Mouse (Mus musculus) lung, embryonic 16.5 days (tissue): ENCODE measurements around the gene Stam2. TPM values are rescaled to one million over a fixed set of nuclear protein-coding genes. Genes with fewer than 3 reads are reported as not detected.

Experiments used
- ATAC-seq: fragments of 200-750 bp; cut with Nextera tagmentation; 2 replicates; pipeline ENCODE4 v1.8.0; 2017; ENCODE audit warnings: low read depth, mild to moderate bottlenecking, moderate library complexity
- H3K27ac ChIP-seq: fragments of 300-500 bp; sonication (generic); 2 replicates; pipeline ENCODE4 v1.5.1; 2014; ENCODE audit warnings: mild to moderate bottlenecking, control low read depth, low read length
- H3K27me3 ChIP-seq: fragments of 300-500 bp; sonication (generic); 2 replicates; pipeline ENCODE4 v1.6.1; 2014; ENCODE audit warnings: low read depth, low read length, mixed read lengths; ENCODE audit not compliant: control insufficient read depth, insufficient read depth
- H3K36me3 ChIP-seq: fragments of 300-500 bp; sonication (generic); 2 replicates; pipeline ENCODE4 v1.6.1; 2014; ENCODE audit warnings: low read length; ENCODE audit not compliant: control insufficient read depth, insufficient read depth
- H3K4me1 ChIP-seq: fragments of 300-500 bp; sonication (generic); replicated peaks from 2 replicates; pipeline ENCODE4 v1.6.1; 2014; ENCODE audit warnings: low read length, mixed read lengths; ENCODE audit not compliant: control insufficient read depth, insufficient read depth
- H3K4me2 ChIP-seq: fragments of 300-500 bp; sonication (generic); 2 replicates; pipeline ENCODE4 v1.6.1; 2014; ENCODE audit warnings: low read depth, low read length, control low read depth
- H3K4me3 ChIP-seq: fragments of 300-500 bp; sonication (generic); 2 replicates; pipeline ENCODE4 v1.5.1; 2014; ENCODE audit warnings: mild to moderate bottlenecking, low read length, control low read depth
- H3K9ac ChIP-seq: fragments of 300-500 bp; sonication (generic); 2 replicates; pipeline ENCODE4 v1.6.1; 2014; ENCODE audit warnings: low read length, control low read depth
- H3K9me3 ChIP-seq: fragments of 300-500 bp; sonication (generic); 2 replicates; pipeline ENCODE4 v1.6.1; 2016; ENCODE audit warnings: low read length; ENCODE audit not compliant: control insufficient read depth
- WGBS: fragments of 180-500 bp; shearing (Covaris S2); extraction: QIAGEN DNeasy Blood & Tissue Kit; methylation state at CpG from one replicate; pipeline ENCODE4 v1.1.7; 2014; 5-methylcytosine and 5-hydroxymethylcytosine counted together
- polyA plus RNA-seq: library from polyadenylated mRNA; unstranded; fragments of >200 nt; fragmentation: Nextera tagmentation; extraction: Ambion mirVana; gene quantifications from 2 replicates; pipeline ENCODE4 v1.2.1, GENCODE M21; 2015

Gene Stam2
- polyA plus RNA-seq, 1 experiment from 2014 or later = 40.3 TPM

- no peaks in the 10 kb centered on the region for H3K9me3 ChIP-seq
- H3K36me3 ChIP-seq = peaks cover 21% of the 10 kb centered on the region; the same call in 1 of the 2 replicates
- H3K27ac ChIP-seq = no peak overlapping the region
- no peaks in the 10 kb centered on the region for H3K27me3 ChIP-seq
- H3K9ac ChIP-seq = no peak overlapping the region
- H3K4me2 ChIP-seq = no peak overlapping the region
- 90% methylated on average over 5 of the region's 5 CpGs for WGBS
- H3K4me3 ChIP-seq = no peak overlapping the region
- no peak for ATAC-seq
- H3K4me1 ChIP-seq = no peaks in the 10 kb centered on the region
Measured at GRCm38 (mm10) chr2:52709417-52709816, 32.7 kb downstream of the Stam2 start.

GRCm38 (mm10) chr2:52701368-52702036 lies 40.6 kb downstream of the Stam2 start:
- Histone ChIP-seq H3K9ac (no peak overlapping the region), H3K4me2 (no peak overlapping the region), H3K27ac (no peak overlapping the region), H3K27me3 (no peaks in the 10 kb centered on the region), H3K4me1 (no peaks in the 10 kb centered on the region), H3K4me3 (no peak overlapping the region), H3K9me3 (no peaks in the 10 kb centered on the region), H3K36me3 (peaks cover 3% of the 10 kb centered on the region)
- ATAC-seq = no peak
- WGBS = 86% methylated on average over 11 of the region's 11 CpGs

GRCm38 (mm10) chr2:52700352-52700751 lies 41.7 kb downstream of the Stam2 start:
- Histone ChIP-seq H3K4me3 (no peak overlapping the region), H3K36me3 (peaks cover 2% of the 10 kb centered on the region), H3K4me2 (no peak overlapping the region), H3K27me3 (no peaks in the 10 kb centered on the region), H3K27ac (no peak overlapping the region), H3K4me1 (no peaks in the 10 kb centered on the region), H3K9ac (no peak overlapping the region), H3K9me3 (no peaks in the 10 kb centered on the region)
- WGBS = 68% methylated on average over 5 of the region's 5 CpGs
- no peak for ATAC-seq

- Histone ChIP-seq H3K36me3 (peaks cover 6% of the 10 kb centered on the region), H3K4me1 (no peaks in the 10 kb centered on the region), H3K27ac (no peak overlapping the region), H3K27me3 (no peaks in the 10 kb centered on the region), H3K4me2 (no peak overlapping the region), H3K9me3 (no peaks in the 10 kb centered on the region), H3K9ac (no peak overlapping the region), H3K4me3 (no peak overlapping the region)
- WGBS = 78% methylated on average over 6 of the region's 6 CpGs
- ATAC-seq = no peak
Measured at GRCm38 (mm10) chr2:52694604-52695003, 47.5 kb downstream of the Stam2 start.

- Histone ChIP-seq H3K9ac (no peak overlapping the region), H3K4me2 (no peak overlapping the region), H3K27ac (no peak overlapping the region), H3K4me3 (no peak overlapping the region), H3K4me1 (no peaks in the 10 kb centered on the region), H3K9me3 (no peaks in the 10 kb centered on the region), H3K36me3 (peaks cover 4% of the 10 kb centered on the region; the same call in 1 of the 2 replicates), H3K27me3 (no peaks in the 10 kb centered on the region)
- ATAC-seq = no peak
- 59% methylated on average over 4 of the region's 4 CpGs for WGBS
Measured at GRCm38 (mm10) chr2:52691745-52692144, 50.3 kb downstream of the Stam2 start.

- H3K4me1 ChIP-seq = no peaks in the 10 kb centered on the region
- H3K27ac ChIP-seq = no peak overlapping the region
- no peaks in the 10 kb centered on the region for H3K9me3 ChIP-seq
- H3K36me3 ChIP-seq = peaks cover 4% of the 10 kb centered on the region; the same call in 1 of the 2 replicates
- 61% methylated on average over 6 of the region's 6 CpGs for WGBS
- H3K4me3 ChIP-seq = no peak overlapping the region
- no peak overlapping the region for H3K4me2 ChIP-seq
- peak; percentile 91 for ATAC-seq
- H3K27me3 ChIP-seq = no peaks in the 10 kb centered on the region
- no peak overlapping the region for H3K9ac ChIP-seq
Measured at GRCm38 (mm10) chr2:52686601-52687000, 55.5 kb downstream of the Stam2 start.

GRCm38 (mm10) chr2:52677589-52677988 lies 64.5 kb downstream of the Stam2 start:
- Histone ChIP-seq H3K9ac (no peak overlapping the region), H3K4me2 (no peak overlapping the region), H3K9me3 (no peaks in the 10 kb centered on the region), H3K36me3 (no peaks in the 10 kb centered on the region), H3K27ac (no peak overlapping the region), H3K4me1 (peaks cover 17% of the 10 kb centered on the region), H3K4me3 (no peak overlapping the region), H3K27me3 (peaks cover 13% of the 10 kb centered on the region)
- WGBS = 60% methylated on average over 4 of the region's 4 CpGs
- no peak for ATAC-seq

GRCm38 (mm10) chr2:52676913-52677303 lies 65.2 kb downstream of the Stam2 start:
- Histone ChIP-seq H3K4me2 (peak overlapping the region; percentile 99; the same call in 1 of the 2 replicates), H3K27me3 (peaks cover 13% of the 10 kb centered on the region), H3K27ac (no peak overlapping the region), H3K4me1 (peaks cover 17% of the 10 kb centered on the region), H3K36me3 (no peaks in the 10 kb centered on the region), H3K4me3 (no peak overlapping the region; the same call in 1 of the 2 replicates), H3K9ac (no peak overlapping the region), H3K9me3 (no peaks in the 10 kb centered on the region)
- 13% methylated on average over 6 of the region's 6 CpGs for WGBS
- no peak for ATAC-seq

GRCm38 (mm10) chr2:52676023-52676912 lies 65.8 kb downstream of the Stam2 start, which contains the start of gene Cacnb4:
Gene Cacnb4 (minus strand): TSS chr2:52676831.
- Histone ChIP-seq H3K4me3 (peak within 1 kb of the TSS; percentile 65), H3K9ac (peak within 1 kb of the TSS; percentile 68), H3K4me2 (peak within 1 kb of the TSS; percentile 99), H3K27ac (no peak within 1 kb of the TSS), H3K4me1 (peaks cover 17% of the 10 kb centered on the region), H3K36me3 (no peaks in the 10 kb centered on the region), H3K27me3 (peaks cover 13% of the 10 kb centered on the region), H3K9me3 (no peaks in the 10 kb centered on the region)
- under 1% methylated on average over 40 of the region's 77 CpGs for WGBS
- ATAC-seq = peak; percentile 89
